Mouse (Mus musculus) E14TG2a.4 (cell line): Measurements from ENCODE around the gene Dab1.

Experiments used
- H3K27me3 ChIP-seq: 2 replicates; pipeline ENCODE4 v1.6.1; 2014; ENCODE audit warnings: low read length, control low read depth; ENCODE audit not compliant: insufficient read depth
- H3K36me3 ChIP-seq: 2 replicates; pipeline ENCODE4 v1.6.1; 2014; ENCODE audit warnings: low read length, control low read depth; ENCODE audit not compliant: insufficient read depth
- H3K4me1 ChIP-seq: replicated peaks from 2 replicates; pipeline ENCODE4 v1.6.1; 2014; ENCODE audit warnings: low read depth, low read length, control low read depth
- H3K4me3 ChIP-seq: replicated peaks from 2 replicates; pipeline ENCODE4 v1.5.1; 2014; ENCODE audit warnings: mild to moderate bottlenecking, low read length
- H3K9me3 ChIP-seq: 2 replicates; pipeline ENCODE4 v1.6.1; 2014; ENCODE audit warnings: low read length, control low read depth
- CTCF ChIP-seq: conservative IDR thresholded peaks from 2 replicates; pipeline ENCODE4 v1.5.1; 2014; ENCODE audit warnings: low read length
- NANOG ChIP-seq: IDR thresholded peaks from 2 replicates; pipeline ENCODE4 v1.6.1; 2014; ENCODE audit warnings: borderline replicate concordance, low read length, mixed read lengths
- POU5F1 ChIP-seq: IDR thresholded peaks from 2 replicates; pipeline ENCODE4 v1.6.1; 2014; ENCODE audit warnings: low read length, borderline replicate concordance

The Dab1 gene

DNA sequence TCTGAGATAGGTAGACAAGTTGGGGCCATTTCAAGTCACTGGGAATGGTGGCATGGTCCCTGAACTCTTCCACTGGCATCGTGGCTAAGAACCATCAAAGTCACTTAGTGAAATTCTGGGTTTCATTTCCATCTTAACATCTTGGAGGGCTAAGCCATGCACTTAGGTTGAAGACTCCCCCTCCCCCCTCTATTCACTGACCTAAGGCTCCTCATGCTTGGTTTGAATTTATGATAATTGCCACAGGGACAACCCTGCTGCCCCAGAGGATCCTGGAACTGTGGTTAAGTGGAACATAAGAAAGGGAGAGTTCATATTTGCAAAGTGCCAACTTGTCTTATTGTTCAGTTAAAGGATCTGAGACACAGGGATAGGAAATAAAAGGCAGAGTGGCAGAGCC, 375.2 kb downstream of the Dab1 start:
- Histone ChIP-seq H3K4me3 (no peak overlapping the region), H3K27me3 (no peaks in the 10 kb centered on the region), H3K36me3 (no peaks in the 10 kb centered on the region), H3K4me1 (no peaks in the 10 kb centered on the region), H3K9me3 (no peaks in the 10 kb centered on the region)
- TF ChIP-seq NANOG = no peak
- TF ChIP-seq CTCF = no peak

DNA sequence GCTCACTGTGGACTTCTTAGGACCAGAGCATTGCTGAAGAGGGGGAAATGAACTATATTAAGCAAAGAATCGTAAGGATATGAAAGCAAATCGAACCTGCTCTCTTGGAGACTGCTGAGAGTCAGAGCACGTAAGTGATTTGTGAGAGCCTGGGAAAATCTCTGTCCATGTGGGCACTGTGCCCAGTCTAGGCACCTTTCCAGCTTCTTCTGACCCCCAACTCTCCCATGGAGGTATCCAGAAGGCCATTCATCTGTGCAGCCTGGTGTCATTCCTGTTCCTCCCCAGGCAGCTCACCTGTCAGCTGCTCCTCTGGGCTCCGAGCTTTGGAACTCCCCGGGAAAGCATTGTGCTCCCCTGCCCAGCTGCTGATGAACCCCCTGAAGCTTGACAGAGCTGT, 389.2 kb downstream of the Dab1 start:
- TF ChIP-seq NANOG (no peak), CTCF (no peak), POU5F1 (no peak)
- Histone ChIP-seq H3K9me3 (no peaks in the 10 kb centered on the region), H3K4me1 (no peaks in the 10 kb centered on the region), H3K4me3 (no peak overlapping the region), H3K27me3 (no peaks in the 10 kb centered on the region), H3K36me3 (no peaks in the 10 kb centered on the region)

DNA sequence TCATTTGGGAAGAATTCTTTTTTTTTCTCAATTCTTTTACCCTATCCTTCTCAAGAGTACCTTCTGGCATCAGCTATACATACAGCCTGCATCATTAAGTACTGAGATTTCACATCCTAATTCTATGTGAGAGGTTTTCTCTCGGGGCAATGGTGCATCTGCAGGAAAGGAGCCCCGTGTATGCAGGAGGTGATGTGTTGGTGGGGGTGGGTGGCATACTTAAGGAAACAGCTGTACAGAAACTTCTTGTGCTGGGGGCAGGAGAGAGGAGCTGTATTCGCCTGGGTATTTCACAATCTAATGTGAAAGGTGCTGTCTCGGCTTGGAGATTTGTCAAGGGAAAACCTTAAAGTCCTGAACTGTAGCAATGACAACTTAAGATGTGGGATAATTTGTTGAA, 392.5 kb downstream of the Dab1 start:
- no peaks in the 10 kb centered on the region for H3K9me3 ChIP-seq
- H3K4me1 ChIP-seq = no peaks in the 10 kb centered on the region
- TF ChIP-seq NANOG (no peak), POU5F1 (no peak), CTCF (no peak)
- no peaks in the 10 kb centered on the region for H3K36me3 ChIP-seq
- no peak overlapping the region for H3K4me3 ChIP-seq
- no peaks in the 10 kb centered on the region for H3K27me3 ChIP-seq

DNA sequence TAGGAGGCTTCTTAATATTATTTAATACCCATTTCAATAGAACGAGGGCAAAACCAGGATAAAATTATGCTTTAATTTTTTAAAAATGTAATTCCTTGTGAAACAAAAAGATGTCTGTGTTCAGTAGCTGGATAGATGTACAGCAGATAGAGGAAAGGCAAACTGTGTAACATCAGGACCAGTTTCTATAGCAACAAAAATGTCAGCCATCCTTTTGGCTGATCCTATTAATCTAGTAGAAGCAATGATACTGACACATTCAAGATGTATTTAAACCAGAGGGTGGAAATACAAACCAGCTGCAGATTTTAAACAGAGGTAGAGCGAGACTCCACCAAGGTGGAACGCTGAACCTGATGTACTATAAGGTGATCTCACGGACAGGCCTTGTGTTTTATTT, 393.0 kb downstream of the Dab1 start:
- Histone ChIP-seq H3K9me3 (no peaks in the 10 kb centered on the region), H3K27me3 (no peaks in the 10 kb centered on the region), H3K4me1 (no peaks in the 10 kb centered on the region), H3K36me3 (no peaks in the 10 kb centered on the region), H3K4me3 (no peak overlapping the region)
- TF ChIP-seq CTCF (no peak), NANOG (no peak), POU5F1 (no peak)

DNA sequence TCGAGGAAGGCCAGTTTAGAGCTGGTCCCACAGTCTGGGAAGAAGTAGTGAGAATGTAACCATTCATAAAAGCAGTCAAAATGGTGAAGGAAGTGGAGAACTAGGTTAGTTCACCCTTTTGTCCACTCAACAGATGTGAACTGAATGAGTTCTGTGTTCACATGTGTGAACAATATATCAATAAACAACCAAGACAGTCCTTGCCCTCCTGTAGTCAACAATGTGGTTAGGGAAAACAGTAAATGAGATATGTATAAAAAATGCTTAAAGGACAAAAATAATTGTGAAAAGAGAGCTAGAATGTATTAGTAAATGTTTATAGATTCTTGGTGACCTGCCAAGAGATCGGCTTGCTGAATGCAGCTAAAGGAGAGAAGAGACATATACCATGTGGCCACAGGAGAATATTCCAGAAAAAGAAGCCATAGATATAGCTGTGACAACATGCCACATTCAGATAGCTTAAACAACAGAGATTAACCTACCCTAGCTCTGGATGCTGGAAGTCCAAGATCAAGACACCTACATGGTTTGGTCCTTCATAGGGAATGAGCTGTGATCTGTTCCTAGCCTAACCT, 406.0 kb downstream of the Dab1 start:
- TF ChIP-seq POU5F1 (no peak), CTCF (no peak), NANOG (no peak)
- H3K36me3 ChIP-seq = no peaks in the 10 kb centered on the region
- H3K4me3 ChIP-seq = no peak overlapping the region
- H3K27me3 ChIP-seq = no peaks in the 10 kb centered on the region
- H3K4me1 ChIP-seq = no peaks in the 10 kb centered on the region
- H3K9me3 ChIP-seq = no peaks in the 10 kb centered on the region

DNA sequence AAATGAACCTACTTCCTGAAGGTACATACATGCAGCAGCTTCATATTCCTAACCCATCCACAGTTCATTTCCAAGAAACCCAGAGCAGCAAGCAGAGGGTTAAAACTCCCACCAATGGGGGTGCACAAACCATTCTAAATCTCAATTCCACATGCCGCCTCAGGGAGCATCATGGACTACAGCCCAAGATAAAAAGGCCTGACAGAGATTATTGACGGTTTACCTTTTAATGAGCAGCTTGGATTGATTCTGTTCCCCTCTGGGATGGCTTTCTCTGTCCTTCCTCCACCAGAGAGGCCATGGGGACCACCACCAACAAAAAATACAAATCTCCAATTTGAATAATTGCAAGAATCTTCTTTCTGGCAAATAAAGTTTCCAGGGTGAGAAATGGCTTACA, 407.7 kb downstream of the Dab1 start:
- H3K27me3 ChIP-seq = no peaks in the 10 kb centered on the region
- no peaks in the 10 kb centered on the region for H3K36me3 ChIP-seq

DNA sequence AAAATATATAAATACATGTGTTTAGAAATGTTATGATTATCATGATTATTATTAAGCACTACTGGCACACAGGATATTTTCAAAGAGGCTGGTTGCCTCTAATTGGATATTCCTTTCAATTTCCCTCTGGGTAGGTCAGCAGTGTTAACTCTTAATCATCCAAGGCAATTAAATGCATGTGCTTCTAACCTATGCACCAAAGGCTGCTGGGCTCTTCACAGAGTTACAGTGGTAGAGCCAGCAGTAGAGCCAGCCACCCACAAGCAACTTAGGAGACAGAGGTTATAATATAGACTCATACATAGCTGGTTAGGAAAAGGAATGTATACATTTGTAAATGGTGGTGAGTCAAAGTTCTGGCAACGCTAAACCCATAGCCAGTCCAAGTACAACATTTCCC, 408.1 kb downstream of the Dab1 start:
- H3K4me1 ChIP-seq = no peaks in the 10 kb centered on the region
- no peak for TF ChIP-seq NANOG
- no peak for TF ChIP-seq POU5F1
- no peak for TF ChIP-seq CTCF
- no peaks in the 10 kb centered on the region for H3K27me3 ChIP-seq
- H3K36me3 ChIP-seq = no peaks in the 10 kb centered on the region
- no peaks in the 10 kb centered on the region for H3K9me3 ChIP-seq
- H3K4me3 ChIP-seq = no peak overlapping the region

More for the DNA sequence above, 407.7 kb downstream of the Dab1 start:
- Histone ChIP-seq H3K4me1 (no peaks in the 10 kb centered on the region), H3K4me3 (no peak overlapping the region), H3K9me3 (no peaks in the 10 kb centered on the region)
- TF ChIP-seq CTCF (no peak), NANOG (no peak)

DNA sequence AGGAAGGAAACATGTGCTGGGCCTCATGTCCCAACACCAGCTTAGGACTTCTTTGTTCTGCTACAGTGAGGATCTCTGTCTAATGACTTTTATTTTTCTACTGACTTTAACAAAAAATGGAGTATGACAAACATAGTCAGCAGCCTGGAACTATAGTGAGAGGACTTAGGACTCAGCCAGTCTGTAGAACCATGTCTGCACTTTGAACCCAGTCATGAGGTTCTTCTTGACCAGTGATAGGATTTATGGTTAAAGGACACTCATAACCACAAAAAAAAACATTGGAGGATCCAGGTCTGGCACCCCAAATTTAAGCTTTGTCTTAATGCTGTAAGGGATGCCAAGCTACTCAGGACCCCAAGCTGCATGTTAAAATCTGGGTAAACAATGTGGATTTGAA, 416.9 kb downstream of the Dab1 start:
- Histone ChIP-seq H3K36me3 (no peaks in the 10 kb centered on the region), H3K4me3 (no peak overlapping the region), H3K27me3 (no peaks in the 10 kb centered on the region), H3K4me1 (no peaks in the 10 kb centered on the region), H3K9me3 (peaks cover 38% of the 10 kb centered on the region)
- TF ChIP-seq NANOG (no peak), CTCF (no peak), POU5F1 (no peak)

DNA sequence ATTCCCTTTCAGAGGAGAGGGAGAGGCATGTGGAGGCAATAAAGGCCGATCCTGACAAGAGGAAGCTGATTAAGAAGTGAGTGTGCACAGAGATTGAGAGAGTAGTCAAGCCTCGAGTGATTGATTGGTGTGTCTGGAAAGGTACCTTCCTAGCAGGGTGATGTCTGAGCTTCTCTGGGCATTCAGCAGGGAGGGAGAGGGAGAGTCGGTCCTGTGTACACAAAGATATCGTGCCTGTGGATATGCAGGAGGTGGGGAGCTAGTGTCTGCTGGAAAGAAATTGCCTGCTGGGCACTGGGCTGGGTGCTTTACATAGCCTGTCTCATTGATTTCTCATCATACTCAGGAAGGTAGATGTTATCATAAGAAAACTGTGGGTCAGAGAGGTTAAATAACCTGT, 420.4 kb downstream of the Dab1 start:
- peaks cover 22% of the 10 kb centered on the region for H3K9me3 ChIP-seq
- H3K4me1 ChIP-seq = no peaks in the 10 kb centered on the region
- no peak overlapping the region for H3K4me3 ChIP-seq
- no peaks in the 10 kb centered on the region for H3K36me3 ChIP-seq
- H3K27me3 ChIP-seq = no peaks in the 10 kb centered on the region
- TF ChIP-seq CTCF (no peak), NANOG (no peak), POU5F1 (no peak)
